Mouse (Mus musculus) B cell, adult 62 days (primary cell): ENCODE results near the gene Ier5. TPM values are rescaled to one million over a fixed set of nuclear protein-coding genes. Genes with fewer than 3 reads are reported as not detected.

Experiments used
- total RNA-seq: library from RNA; stranded (reverse); gene quantifications from 4 replicates; pipeline ENCODE4 v1.2.4, GENCODE M21; 2023

Gene Ier5
- total RNA-seq = 339 to 378 TPM (median 348 TPM) in 4 replicates

GRCm38 (mm10) chr1:155099280-155099848 lies at the start of gene Ier5:
Gene Ier5, minus strand, starts transcription at chr1:155099636.

GRCm38 (mm10) chr1:155146572-155146980 lies 47.1 kb upstream of the Ier5 start, which contains the start of gene Mr1:
Gene Mr1, minus strand, starts transcription at chr1:155146814.

Other genes starting within 250 kb of the Ier5 start
- 22.8 to 28.1 TPM (median 27.0 TPM) in 4 replicates for gene Cacna1e, start 215.1 kb downstream of the Ier5 start, total RNA-seq
- 5.5 to 8.5 TPM (median 7.9 TPM) in 4 replicates for gene Mr1, start 47.2 kb upstream of the Ier5 start, total RNA-seq
- gene Stx6, start 59.1 kb upstream of the Ier5 start, total RNA-seq = 41.0 to 53.1 TPM (median 44.8 TPM) in 4 replicates
- gene BC034090, start 144.8 kb upstream of the Ier5 start, total RNA-seq = 0.21 TPM in 1 of 4 replicates, not detected in the others